Mouse (Mus musculus) embryonic fibroblast, embryonic 13.5 days (primary cell): ENCODE results near the gene Sbno1. TPM values are rescaled to one million over a fixed set of nuclear protein-coding genes. Genes with fewer than 3 reads are reported as not detected.
A peak's percentile ranks its signal among the peaks of the same experiment; 100 is the strongest.
"Not testable (repeated sequence)": the region's sequence is repeated elsewhere in the genome, so short reads cannot be mapped to it uniquely, and the experiment has no call there.

Source experiments
- H3K27ac ChIP-seq: 2 replicates; pipeline ENCODE4 v1.5.1; 2012; ENCODE audit warnings: low read length, control low read depth, inconsistent platforms; ENCODE audit not compliant: insufficient read depth
- H3K4me1 ChIP-seq: 2 replicates; pipeline ENCODE4 v1.6.1; 2011; ENCODE audit warnings: low read length; ENCODE audit not compliant: control insufficient read depth, insufficient read depth
- H3K4me3 ChIP-seq: 2 replicates; pipeline ENCODE4 v1.5.1; 2011; ENCODE audit warnings: mild to moderate bottlenecking, control low read depth, low read length; ENCODE audit not compliant: insufficient read depth
- CTCF ChIP-seq: IDR thresholded peaks from 2 replicates; pipeline ENCODE4 v1.5.1; 2011; ENCODE audit warnings: mild to moderate bottlenecking, control low read depth, low read length, moderate library complexity, borderline replicate concordance; ENCODE audit not compliant: insufficient read depth
- POLR2A ChIP-seq: IDR thresholded peaks from 2 replicates; pipeline ENCODE4 v1.6.1; 2011; ENCODE audit warnings: low read depth, mild to moderate bottlenecking, control low read depth, low read length, moderate library complexity
- polyA plus RNA-seq: library from polyadenylated mRNA; stranded (reverse); fragments of >200 nt; gene quantifications from 2 replicates; pipeline ENCODE4 v1.2.4, GENCODE M21; 2011; ENCODE audit warnings: low read depth; ENCODE audit not compliant: missing spikeins, insufficient read length

Sbno1 gene
- polyA plus RNA-seq, 1 experiment = 90.2 TPM

- TF ChIP-seq CTCF (no peak), POLR2A (no peak)
- Histone ChIP-seq H3K4me3 (no peak overlapping the region), H3K27ac (no peak overlapping the region)
Observed at GRCm38 (mm10) chr5:124376401-124376800, 49.4 kb downstream of the Sbno1 start.

GRCm38 (mm10) chr5:124374298-124374697 lies 51.5 kb downstream of the Sbno1 start:
- no peak for TF ChIP-seq CTCF
- Histone ChIP-seq H3K27ac (no peak overlapping the region), H3K4me3 (no peak overlapping the region), H3K4me1 (peaks cover 6% of the 10 kb centered on the region; the same call in 1 of the 2 replicates)

More at GRCm38 (mm10) chr5:124376401-124376800, 49.4 kb downstream of the Sbno1 start:
- peaks cover 6% of the 10 kb centered on the region; the same call in 1 of the 2 replicates for H3K4me1 ChIP-seq

- no peak for TF ChIP-seq POLR2A
- no peak for TF ChIP-seq CTCF
- no peak overlapping the region for H3K27ac ChIP-seq
- H3K4me3 ChIP-seq = no peak overlapping the region
- H3K4me1 ChIP-seq = no peaks in the 10 kb centered on the region
Observed at GRCm38 (mm10) chr5:124366721-124367120, 59.1 kb downstream of the Sbno1 start.

GRCm38 (mm10) chr5:124365754-124366153 lies 60.0 kb downstream of the Sbno1 start:
- H3K4me3 ChIP-seq = no peak overlapping the region
- H3K27ac ChIP-seq = no peak overlapping the region
- no peaks in the 10 kb centered on the region for H3K4me1 ChIP-seq
- TF ChIP-seq CTCF = no peak
- TF ChIP-seq POLR2A = no peak

- H3K4me3 ChIP-seq = no peak overlapping the region
- H3K4me1 ChIP-seq = no peaks in the 10 kb centered on the region
- H3K27ac ChIP-seq = no peak overlapping the region
- no peak for TF ChIP-seq CTCF
- no peak for TF ChIP-seq POLR2A
Observed at GRCm38 (mm10) chr5:124364173-124364918, 61.5 kb downstream of the Sbno1 start.

- H3K4me1 ChIP-seq, H3K4me3 ChIP-seq, H3K27ac ChIP-seq: not testable (repeated sequence)
Observed at GRCm38 (mm10) chr5:124362982-124363381, 62.8 kb downstream of the Sbno1 start, which contains the start of gene Cdk2ap1. Gene Cdk2ap1, minus strand, starts transcription at chr5:124363082.

- H3K4me1 ChIP-seq = no peaks in the 10 kb centered on the region
- TF ChIP-seq CTCF (no peak), POLR2A (no peak)
- H3K4me3 ChIP-seq = no peak overlapping the region
- no peak overlapping the region for H3K27ac ChIP-seq
Observed at GRCm38 (mm10) chr5:124359641-124360040, 66.2 kb downstream of the Sbno1 start.

- Histone ChIP-seq H3K4me1 (no peaks in the 10 kb centered on the region), H3K27ac (no peak overlapping the region), H3K4me3 (no peak overlapping the region)
- no peak for TF ChIP-seq POLR2A
- no peak for TF ChIP-seq CTCF
Observed at GRCm38 (mm10) chr5:124356695-124357094, 69.1 kb downstream of the Sbno1 start.

- Histone ChIP-seq H3K27ac (no peak overlapping the region), H3K4me3 (peak overlapping the region; percentile 59), H3K4me1 (peaks cover 9% of the 10 kb centered on the region; the same call in 1 of the 2 replicates)
- TF ChIP-seq POLR2A (no peak), CTCF (no peak)
Observed at GRCm38 (mm10) chr5:124355425-124355959, 70.3 kb downstream of the Sbno1 start.
